Mouse (Mus musculus): ENCODE data around the gene Polr2e. TPM values are rescaled to one million over a fixed set of nuclear protein-coding genes. Genes with fewer than 3 reads are reported as not detected.
"Not testable (repeated sequence)": the region's sequence is repeated elsewhere in the genome, so short reads cannot be mapped to it uniquely, and the experiment has no call there.

Polr2e gene
- polyA plus RNA-seq, 1 experiment from 2014 or later, result 219 TPM

- ATAC-seq (no peak), DNase-seq (ENCODE audit: low spot score) (no peak)
- no peak overlapping the region for H3K4me3 ChIP-seq (ENCODE audit: low read depth, low read length)
- H3K27ac ChIP-seq (ENCODE audit: low read depth, low read length), result no peak overlapping the region
- H3K4me2 ChIP-seq (ENCODE audit: low read length), result no peak overlapping the region
- 79% methylated on average over 23 of the region's 23 CpGs for WGBS
- H3K9me3 ChIP-seq (replicated peaks; ENCODE audit: control insufficient read depth, low read length), result no peaks in the 10 kb centered on the region
- H3K36me3 ChIP-seq (ENCODE audit: control insufficient read depth, insufficient read depth, low read length), result peaks cover 51% of the 10 kb centered on the region
- H3K27me3 ChIP-seq (replicated peaks; ENCODE audit: control insufficient read depth, insufficient read depth, low read length), result no peaks in the 10 kb centered on the region
- H3K4me1 ChIP-seq (ENCODE audit: control insufficient read depth, insufficient read depth, low read length), result no peaks in the 10 kb centered on the region
- H3K9ac ChIP-seq (ENCODE audit: low read length), result no peak overlapping the region
Measured at GRCm38 (mm10) chr10:80063877-80064650, 24.5 kb upstream of the Polr2e start.

GRCm38 (mm10) chr10:80063104-80063503, 23.5 kb upstream of the Polr2e start:
- no peak overlapping the region for H3K27ac ChIP-seq (ENCODE audit: low read depth, low read length)
- no peaks in the 10 kb centered on the region for H3K9me3 ChIP-seq (replicated peaks; ENCODE audit: control insufficient read depth, low read length)
- no peaks in the 10 kb centered on the region for H3K27me3 ChIP-seq (replicated peaks; ENCODE audit: control insufficient read depth, insufficient read depth, low read length)
- ATAC-seq, result no peak
- peaks cover 53% of the 10 kb centered on the region for H3K36me3 ChIP-seq (ENCODE audit: control insufficient read depth, insufficient read depth, low read length)
- H3K9ac ChIP-seq (ENCODE audit: low read length), result no peak overlapping the region
- no peak overlapping the region for H3K4me2 ChIP-seq (ENCODE audit: low read length)
- no peaks in the 10 kb centered on the region for H3K4me1 ChIP-seq (ENCODE audit: control insufficient read depth, insufficient read depth, low read length)
- no peak overlapping the region for H3K4me3 ChIP-seq (ENCODE audit: low read depth, low read length)
- WGBS, result 88% methylated on average over 5 of the region's 5 CpGs
- DNase-seq (ENCODE audit: low spot score), result no peak

- Histone ChIP-seq H3K4me3 (ENCODE audit: low read depth, low read length) (no peak overlapping the region), H3K27me3 (replicated peaks; ENCODE audit: control insufficient read depth, insufficient read depth, low read length) (no peaks in the 10 kb centered on the region), H3K36me3 (ENCODE audit: control insufficient read depth, insufficient read depth, low read length) (peaks cover 60% of the 10 kb centered on the region), H3K9ac (ENCODE audit: low read length) (no peak overlapping the region), H3K4me2 (ENCODE audit: low read length) (no peak overlapping the region), H3K27ac (ENCODE audit: low read depth, low read length) (no peak overlapping the region), H3K4me1 (ENCODE audit: control insufficient read depth, insufficient read depth, low read length) (peaks cover 9% of the 10 kb centered on the region), H3K9me3 (replicated peaks; ENCODE audit: control insufficient read depth, low read length) (no peaks in the 10 kb centered on the region)
- no peak for ATAC-seq
- WGBS, result 84% methylated on average over 30 of the region's 30 CpGs
- no peak for DNase-seq (ENCODE audit: low spot score)
Measured at GRCm38 (mm10) chr10:80057683-80058326, 18.2 kb upstream of the Polr2e start.

- no peaks in the 10 kb centered on the region for H3K9me3 ChIP-seq (replicated peaks; ENCODE audit: control insufficient read depth, low read length)
- H3K4me3 ChIP-seq (ENCODE audit: low read depth, low read length), result no peak overlapping the region
- no peak overlapping the region for H3K9ac ChIP-seq (ENCODE audit: low read length)
- H3K4me1 ChIP-seq (ENCODE audit: control insufficient read depth, insufficient read depth, low read length), result peaks cover 9% of the 10 kb centered on the region
- 91% methylated on average over 27 of the region's 27 CpGs for WGBS
- ATAC-seq, result no peak
- peaks cover 53% of the 10 kb centered on the region for H3K36me3 ChIP-seq (ENCODE audit: control insufficient read depth, insufficient read depth, low read length)
- 0 out of 2 replicates have a peak overlapping the region, but pooled peaks have one; percentile 14 for H3K27ac ChIP-seq (ENCODE audit: low read depth, low read length)
- H3K27me3 ChIP-seq (replicated peaks; ENCODE audit: control insufficient read depth, insufficient read depth, low read length), result no peaks in the 10 kb centered on the region
- H3K4me2 ChIP-seq (ENCODE audit: low read length), result no peak overlapping the region
- DNase-seq (ENCODE audit: low spot score), result no peak
Measured at GRCm38 (mm10) chr10:80056976-80057682, 17.5 kb upstream of the Polr2e start.

GRCm38 (mm10) chr10:80056506-80056905, 16.9 kb upstream of the Polr2e start:
- H3K36me3 ChIP-seq (ENCODE audit: control insufficient read depth, insufficient read depth, low read length), result peaks cover 49% of the 10 kb centered on the region
- H3K4me3 ChIP-seq (ENCODE audit: low read depth, low read length), result no peak overlapping the region
- H3K4me2 ChIP-seq (ENCODE audit: low read length), result no peak overlapping the region
- ATAC-seq (no peak), DNase-seq (ENCODE audit: low spot score) (no peak)
- H3K9me3 ChIP-seq (replicated peaks; ENCODE audit: control insufficient read depth, low read length), result no peaks in the 10 kb centered on the region
- 83% methylated on average over 4 of the region's 4 CpGs for WGBS
- no peaks in the 10 kb centered on the region for H3K27me3 ChIP-seq (replicated peaks; ENCODE audit: control insufficient read depth, insufficient read depth, low read length)
- no peak overlapping the region for H3K27ac ChIP-seq (ENCODE audit: low read depth, low read length)
- peaks cover 9% of the 10 kb centered on the region for H3K4me1 ChIP-seq (ENCODE audit: control insufficient read depth, insufficient read depth, low read length)
- no peak overlapping the region for H3K9ac ChIP-seq (ENCODE audit: low read length)

GRCm38 (mm10) chr10:80055891-80056290, 16.3 kb upstream of the Polr2e start:
- Histone ChIP-seq H3K9ac (ENCODE audit: low read length) (no peak overlapping the region; the same call in 1 of the 2 replicates), H3K4me3 (ENCODE audit: low read depth, low read length) (no peak overlapping the region), H3K4me1 (ENCODE audit: control insufficient read depth, insufficient read depth, low read length) (peaks cover 9% of the 10 kb centered on the region), H3K9me3 (replicated peaks; ENCODE audit: control insufficient read depth, low read length) (no peaks in the 10 kb centered on the region), H3K27me3 (replicated peaks; ENCODE audit: control insufficient read depth, insufficient read depth, low read length) (no peaks in the 10 kb centered on the region), H3K27ac (ENCODE audit: low read depth, low read length) (no peak overlapping the region), H3K4me2 (ENCODE audit: low read length) (no peak overlapping the region; the same call in 1 of the 2 replicates), H3K36me3 (ENCODE audit: control insufficient read depth, insufficient read depth, low read length) (peaks cover 46% of the 10 kb centered on the region)
- DNase-seq (ENCODE audit: low spot score) (no peak), ATAC-seq (no peak)
- WGBS, result 85% methylated on average over 9 of the region's 10 CpGs

GRCm38 (mm10) chr10:80055364-80055763, 15.8 kb upstream of the Polr2e start:
- Histone ChIP-seq H3K9me3 (replicated peaks; ENCODE audit: control insufficient read depth, low read length) (no peaks in the 10 kb centered on the region), H3K4me2 (ENCODE audit: low read length) (peak overlapping the region; percentile 72), H3K4me3 (ENCODE audit: low read depth, low read length) (no peak overlapping the region), H3K36me3 (ENCODE audit: control insufficient read depth, insufficient read depth, low read length) (peaks cover 41% of the 10 kb centered on the region), H3K27me3 (replicated peaks; ENCODE audit: control insufficient read depth, insufficient read depth, low read length) (no peaks in the 10 kb centered on the region), H3K27ac (ENCODE audit: low read depth, low read length) (no peak overlapping the region), H3K9ac (ENCODE audit: low read length) (no peak overlapping the region; the same call in 1 of the 2 replicates), H3K4me1 (ENCODE audit: control insufficient read depth, insufficient read depth, low read length) (peaks cover 9% of the 10 kb centered on the region)
- no peak for DNase-seq (ENCODE audit: low spot score)
- WGBS, result 86% methylated on average over 5 of the region's 5 CpGs
- ATAC-seq, result no peak

- H3K9me3 ChIP-seq (replicated peaks; ENCODE audit: control insufficient read depth, low read length); ATAC-seq; DNase-seq (ENCODE audit: low spot score); H3K27me3 ChIP-seq (replicated peaks; ENCODE audit: control insufficient read depth, insufficient read depth, low read length); H3K4me1 ChIP-seq (ENCODE audit: control insufficient read depth, insufficient read depth, low read length); H3K27ac ChIP-seq (ENCODE audit: low read depth, low read length): not testable (repeated sequence)
- Histone ChIP-seq H3K36me3 (ENCODE audit: control insufficient read depth, insufficient read depth, low read length) (peaks cover 37% of the 10 kb centered on the region), H3K4me3 (ENCODE audit: low read depth, low read length) (peak overlapping the region; percentile 72), H3K9ac (ENCODE audit: low read length) (peak overlapping the region; percentile 90), H3K4me2 (ENCODE audit: low read length) (peak overlapping the region; percentile 72)
- 26% methylated on average over 3 of the region's 3 CpGs for WGBS
Measured at GRCm38 (mm10) chr10:80054911-80055310, 15.3 kb upstream of the Polr2e start.
